Mouse (Mus musculus) embryonic facial prominence, embryonic 10.5 days (tissue): ENCODE measurements at regions not wholly inside any gene's neighbourhood (a gene's known extent, or its start where the extent isn't known, plus 50 kb on each side); places are given as distances from the start of the nearest gene placed in this dataset.
A peak's percentile ranks its signal among the peaks of the same experiment; 100 is the strongest.

Source experiments
- DNase-seq: peaks from one replicate; pipeline ENCODE4 v3.0.0-alpha.2; 2017; ENCODE audit warnings: low spot score
- H3K27ac ChIP-seq: fragments of 300-500 bp; sonication (generic); replicated peaks from 2 replicates; pipeline ENCODE4 v1.5.1; 2016; ENCODE audit warnings: mild to moderate bottlenecking
- H3K27me3 ChIP-seq: fragments of 300-500 bp; sonication (generic); replicated peaks from 2 replicates; pipeline ENCODE4 v1.6.1; 2016; ENCODE audit warnings: low read depth, mild to moderate bottlenecking; ENCODE audit not compliant: poor library complexity, severe bottlenecking
- H3K36me3 ChIP-seq: fragments of 300-500 bp; sonication (generic); replicated peaks from 2 replicates; pipeline ENCODE4 v1.6.1; 2016; ENCODE audit warnings: mild to moderate bottlenecking, moderate library complexity
- H3K4me1 ChIP-seq: fragments of 300-500 bp; sonication (generic); 2 replicates; pipeline ENCODE4 v1.6.1; 2016
- H3K4me3 ChIP-seq: fragments of 300-500 bp; sonication (generic); 2 replicates; pipeline ENCODE4 v1.5.1; 2016; ENCODE audit warnings: mild to moderate bottlenecking, moderate library complexity
- H3K9me3 ChIP-seq: fragments of 300-500 bp; sonication (generic); 2 replicates; pipeline ENCODE4 v1.6.1; 2016; ENCODE audit warnings: mild to moderate bottlenecking
- WGBS: fragments of 180-500 bp; shearing (Covaris S2); methylation state at CpG from one replicate; pipeline ENCODE4 v1.1.7; 2016; 5-methylcytosine and 5-hydroxymethylcytosine counted together

- no peaks in the 10 kb centered on the region for H3K36me3 ChIP-seq
- DNase-seq, result no peak
- no peak overlapping the region for H3K27ac ChIP-seq
- no peaks in the 10 kb centered on the region for H3K27me3 ChIP-seq
- H3K4me1 ChIP-seq, result no peaks in the 10 kb centered on the region
- WGBS, result 88% methylated on average over 3 of the region's 3 CpGs
- no peaks in the 10 kb centered on the region for H3K9me3 ChIP-seq
- H3K4me3 ChIP-seq, result no peak overlapping the region
Measured at GRCm38 (mm10) chr9:113394320-113394719, 313.7 kb downstream of the Pdcd6ip start.

GRCm38 (mm10) chr9:113387356-113387755 is 320.7 kb downstream of the Pdcd6ip start:
- no peak overlapping the region for H3K27ac ChIP-seq
- 84% methylated on average over 12 of the region's 12 CpGs for WGBS
- no peaks in the 10 kb centered on the region for H3K36me3 ChIP-seq
- H3K9me3 ChIP-seq, result 0 out of 2 replicates have a peak, but pooled peaks cover 3% of the 10 kb centered on the region
- H3K4me1 ChIP-seq, result peaks cover 7% of the 10 kb centered on the region
- no peaks in the 10 kb centered on the region for H3K27me3 ChIP-seq
- DNase-seq, result no peak
- H3K4me3 ChIP-seq, result no peak overlapping the region

- Histone ChIP-seq H3K36me3 (no peaks in the 10 kb centered on the region), H3K9me3 (0 out of 2 replicates have a peak, but pooled peaks cover 3% of the 10 kb centered on the region), H3K4me1 (peaks cover 16% of the 10 kb centered on the region), H3K4me3 (no peak overlapping the region), H3K27ac (no peak overlapping the region), H3K27me3 (no peaks in the 10 kb centered on the region)
- DNase-seq, result peak; percentile 9
- WGBS, result 50% methylated on average over 13 of the region's 13 CpGs
Measured at GRCm38 (mm10) chr9:113381591-113382110, 326.4 kb downstream of the Pdcd6ip start.

GRCm38 (mm10) chr9:113380408-113381129 is 327.5 kb downstream of the Pdcd6ip start:
- Histone ChIP-seq H3K27me3 (no peaks in the 10 kb centered on the region), H3K4me3 (no peak overlapping the region), H3K4me1 (peaks cover 16% of the 10 kb centered on the region), H3K36me3 (no peaks in the 10 kb centered on the region), H3K27ac (no peak overlapping the region), H3K9me3 (0 out of 2 replicates have a peak, but pooled peaks cover 3% of the 10 kb centered on the region)
- WGBS, result 68% methylated on average over 17 of the region's 17 CpGs
- no peak for DNase-seq

- Histone ChIP-seq H3K27ac (no peak overlapping the region), H3K4me3 (no peak overlapping the region), H3K9me3 (no peaks in the 10 kb centered on the region), H3K36me3 (no peaks in the 10 kb centered on the region), H3K27me3 (no peaks in the 10 kb centered on the region), H3K4me1 (peaks cover 16% of the 10 kb centered on the region)
- no peak for DNase-seq
- 76% methylated on average over 2 of the region's 2 CpGs for WGBS
Measured at GRCm38 (mm10) chr9:113378525-113378924, 329.5 kb downstream of the Pdcd6ip start.

GRCm38 (mm10) chr9:113371718-113372306 is 336.2 kb downstream of the Pdcd6ip start:
- no peaks in the 10 kb centered on the region for H3K4me1 ChIP-seq
- 86% methylated on average over 7 of the region's 7 CpGs for WGBS
- no peak overlapping the region for H3K27ac ChIP-seq
- no peak for DNase-seq
- no peaks in the 10 kb centered on the region for H3K9me3 ChIP-seq
- H3K27me3 ChIP-seq, result no peaks in the 10 kb centered on the region
- H3K4me3 ChIP-seq, result no peak overlapping the region
- H3K36me3 ChIP-seq, result no peaks in the 10 kb centered on the region

- Histone ChIP-seq H3K27ac (no peak overlapping the region), H3K27me3 (no peaks in the 10 kb centered on the region), H3K9me3 (no peaks in the 10 kb centered on the region), H3K4me3 (no peak overlapping the region), H3K4me1 (no peaks in the 10 kb centered on the region), H3K36me3 (no peaks in the 10 kb centered on the region)
- 85% methylated on average over 5 of the region's 5 CpGs for WGBS
- DNase-seq, result no peak
Measured at GRCm38 (mm10) chr9:113347942-113348341, 360.1 kb downstream of the Pdcd6ip start.

- H3K27ac ChIP-seq, result no peak overlapping the region
- H3K9me3 ChIP-seq, result no peaks in the 10 kb centered on the region
- no peaks in the 10 kb centered on the region for H3K36me3 ChIP-seq
- no peaks in the 10 kb centered on the region for H3K27me3 ChIP-seq
- peaks cover 4% of the 10 kb centered on the region; the same call in 1 of the 2 replicates for H3K4me1 ChIP-seq
- no peak for DNase-seq
- WGBS, result 87% methylated on average over 13 of the region's 13 CpGs
- no peak overlapping the region for H3K4me3 ChIP-seq
Measured at GRCm38 (mm10) chr9:113346531-113346930, 361.5 kb downstream of the Pdcd6ip start.

- Histone ChIP-seq H3K27ac (no peak overlapping the region), H3K4me3 (no peak overlapping the region), H3K9me3 (no peaks in the 10 kb centered on the region), H3K27me3 (no peaks in the 10 kb centered on the region), H3K36me3 (no peaks in the 10 kb centered on the region), H3K4me1 (peaks cover 4% of the 10 kb centered on the region; the same call in 1 of the 2 replicates)
- 82% methylated on average over 7 of the region's 7 CpGs for WGBS
- no peak for DNase-seq
Measured at GRCm38 (mm10) chr9:113342131-113342530, 365.9 kb downstream of the Pdcd6ip start.

GRCm38 (mm10) chr9:113340838-113341237 is 367.2 kb downstream of the Pdcd6ip start:
- 61% methylated on average over 6 of the region's 6 CpGs for WGBS

GRCm38 (mm10) chr9:113340036-113340435 is 368.0 kb downstream of the Pdcd6ip start:
- no peak overlapping the region for H3K4me3 ChIP-seq

More at GRCm38 (mm10) chr9:113340838-113341237, 367.2 kb downstream of the Pdcd6ip start:
- Histone ChIP-seq H3K4me3 (no peak overlapping the region), H3K4me1 (peaks cover 4% of the 10 kb centered on the region; the same call in 1 of the 2 replicates), H3K9me3 (no peaks in the 10 kb centered on the region), H3K27ac (no peak overlapping the region), H3K36me3 (no peaks in the 10 kb centered on the region), H3K27me3 (no peaks in the 10 kb centered on the region)
- DNase-seq, result no peak

GRCm38 (mm10) chr9:113324489-113324888 is 383.6 kb downstream of the Pdcd6ip start:
- Histone ChIP-seq H3K27me3 (no peaks in the 10 kb centered on the region), H3K4me1 (peaks cover 5% of the 10 kb centered on the region; the same call in 1 of the 2 replicates), H3K27ac (no peak overlapping the region), H3K9me3 (no peaks in the 10 kb centered on the region), H3K4me3 (no peak overlapping the region), H3K36me3 (no peaks in the 10 kb centered on the region)
- WGBS, result 68% methylated on average over 3 of the region's 3 CpGs
- no peak for DNase-seq

More at GRCm38 (mm10) chr9:113340036-113340435, 368.0 kb downstream of the Pdcd6ip start:
- DNase-seq, result no peak
- no peaks in the 10 kb centered on the region for H3K27me3 ChIP-seq
- no peaks in the 10 kb centered on the region for H3K36me3 ChIP-seq
- peaks cover 4% of the 10 kb centered on the region; the same call in 1 of the 2 replicates for H3K4me1 ChIP-seq
- no peak overlapping the region for H3K27ac ChIP-seq
- H3K9me3 ChIP-seq, result no peaks in the 10 kb centered on the region
- WGBS, result 80% methylated on average over 3 of the region's 3 CpGs
